ENCODE assay signal across 16 mouse cellular contexts in genomic region chr11:95959152-95959551, GRCm38 (mm10). TPM values are rescaled to one million over a fixed set of nuclear protein-coding genes. Genes with fewer than 3 reads are reported as not detected.
DNase-seq lines count a peak whose midpoint lies in the region; ATAC-seq and TF ChIP-seq lines count a peak whose summit lies in the region.
"Had no signal": no experiment of that assay in that cellular context is flagged by ENCODE, and none has a peak within 500 bp of the region (broad histone marks: within the 10 kb centered on the region; RNA-seq: fewer than 3 reads in every experiment).

No protein-coding gene starts in this region.

- H3K4me1 ChIP-seq in kidney, adult 2 months (ENCODE audit: control insufficient read depth, insufficient read depth, low read length) = no peaks in the 10 kb centered on the region
- no peaks in the 10 kb centered on the region for H3K4me1 ChIP-seq in midbrain, postnatal 0 days (ENCODE audit: insufficient read depth, low read length)
- no peaks in the 10 kb centered on the region for H3K4me1 ChIP-seq in midbrain, embryonic 16.5 days (ENCODE audit: control insufficient read depth, insufficient read depth, low read length)
- H3K4me1 ChIP-seq: embryonic facial prominence, embryonic 13.5 days; forebrain, embryonic 15.5 days; intestine, embryonic 15.5 days had no signal

- no peak overlapping the region for H3K4me3 ChIP-seq in kidney, adult 2 months (ENCODE audit: insufficient read depth, low read depth, low read length)
- no peak overlapping the region for H3K4me3 ChIP-seq in midbrain, postnatal 0 days (ENCODE audit: low read depth, low read length)
- no peak overlapping the region for H3K4me3 ChIP-seq in midbrain, embryonic 16.5 days (ENCODE audit: low read depth, low read length)
- H3K4me3 ChIP-seq: embryonic facial prominence, embryonic 13.5 days; forebrain, embryonic 15.5 days; intestine, embryonic 15.5 days had no signal

- no peak overlapping the region for H3K4me2 ChIP-seq in midbrain, postnatal 0 days (ENCODE audit: low read depth, low read length, poor library complexity, severe bottlenecking)
- H3K4me2 ChIP-seq in midbrain, embryonic 16.5 days (ENCODE audit: low read length) = no peak overlapping the region
- H3K4me2 ChIP-seq: embryonic facial prominence, embryonic 13.5 days; forebrain, embryonic 15.5 days; intestine, embryonic 15.5 days had no signal

- peak; percentile 31; the same call in 1 of the 2 replicates for TF ChIP-seq CTCF in kidney, adult 2 months (conservative IDR thresholded peaks at IDR 0.05; ENCODE audit: insufficient read depth, insufficient read length, low read depth, low read length)
- peak; percentile 11; the same call in 1 of the 2 replicates for TF ChIP-seq CTCF in midbrain, postnatal 0 days (IDR thresholded peaks at IDR 0.05)

- H3K9ac ChIP-seq in midbrain, postnatal 0 days (replicated peaks; ENCODE audit: low read length, poor library complexity, severe bottlenecking) = no peak overlapping the region
- no peak overlapping the region for H3K9ac ChIP-seq in midbrain, embryonic 16.5 days (ENCODE audit: low read depth, low read length)
- H3K9ac ChIP-seq: embryonic facial prominence, embryonic 13.5 days; forebrain, embryonic 15.5 days; intestine, embryonic 15.5 days had no signal

- no peak for TF ChIP-seq POLR2A in kidney, adult 2 months (IDR thresholded peaks at IDR 0.05; ENCODE audit: low read depth, low read length)

- 79% methylated on average over 6 of the region's 6 CpGs for WGBS in kidney, adult 2 months
- WGBS in midbrain, postnatal 0 days = 66% methylated on average over 6 of the region's 6 CpGs
- WGBS in midbrain, embryonic 16.5 days = 69% methylated on average over 6 of the region's 6 CpGs

- H3K27me3 ChIP-seq in kidney, adult 2 months (replicated peaks; ENCODE audit: control insufficient read depth, insufficient read depth, low read length) = no peaks in the 10 kb centered on the region
- H3K27me3 ChIP-seq in midbrain, postnatal 0 days (ENCODE audit: insufficient read depth, low read length) = no peaks in the 10 kb centered on the region
- no peaks in the 10 kb centered on the region for H3K27me3 ChIP-seq in midbrain, embryonic 16.5 days (ENCODE audit: control insufficient read depth, insufficient read depth, low read depth, low read length)
- H3K27me3 ChIP-seq: embryonic facial prominence, embryonic 13.5 days; forebrain, embryonic 15.5 days; intestine, embryonic 15.5 days had no signal

- no peak for ATAC-seq in midbrain, postnatal 0 days (ENCODE audit: low FRiP score)
- no peak for ATAC-seq in midbrain, embryonic 16.5 days
- no peak for ATAC-seq in megakaryocyte, adult 5-6 weeks (ENCODE audit: poor library complexity, severe bottlenecking)
- ATAC-seq: forebrain, embryonic 15.5 days; intestine, embryonic 15.5 days had no signal

- no peaks in the 10 kb centered on the region for H3K9me3 ChIP-seq in midbrain, postnatal 0 days (ENCODE audit: low read length)
- no peaks in the 10 kb centered on the region for H3K9me3 ChIP-seq in midbrain, embryonic 16.5 days (replicated peaks; ENCODE audit: control insufficient read depth, low read length, poor library complexity, severe bottlenecking)
- H3K9me3 ChIP-seq: embryonic facial prominence, embryonic 13.5 days; forebrain, embryonic 15.5 days; intestine, embryonic 15.5 days had no signal

- no peak overlapping the region for H3K27ac ChIP-seq in kidney, adult 2 months (ENCODE audit: insufficient read depth, low read depth, low read length)
- no peak overlapping the region for H3K27ac ChIP-seq in midbrain, postnatal 0 days (ENCODE audit: low read depth, low read length)
- no peak overlapping the region for H3K27ac ChIP-seq in midbrain, embryonic 16.5 days (ENCODE audit: low read length)
- H3K27ac ChIP-seq: embryonic facial prominence, embryonic 13.5 days; forebrain, embryonic 15.5 days; intestine, embryonic 15.5 days had no signal

- H3K36me3 ChIP-seq in kidney, adult 2 months (ENCODE audit: control insufficient read depth, insufficient read depth, low read length) = no peaks in the 10 kb centered on the region
- no peaks in the 10 kb centered on the region for H3K36me3 ChIP-seq in midbrain, postnatal 0 days (ENCODE audit: insufficient read depth, low read length)
- H3K36me3 ChIP-seq in midbrain, embryonic 16.5 days (ENCODE audit: control insufficient read depth, insufficient read depth, low read length) = no peaks in the 10 kb centered on the region

- no peak for DNase-seq in kidney, adult 2 months
- DNase-seq in kidney, adult 11 months = no peak
- no peak for DNase-seq in midbrain, postnatal 0 days (ENCODE audit: low spot score)
- peak; percentile 73 for DNase-seq in ZHBTc4 (ENCODE audit: low read depth, low spot score)
- DNase-seq in thymus, postnatal 4 days = peak; percentile 57
- DNase-seq: cerebellum, postnatal 14 days; heart, postnatal 36 days; layer of hippocampus, adult 9-11 months had no signal

RNA-seq across cellular contexts. Expression of gene B4galnt2, which starts 44.5 kb away (rescaled TPM):
- polyA plus RNA-seq in kidney, adult 2 months (2012; rRNA removed) = 0.19 and 0.38 TPM in 2 replicates
- total RNA-seq in midbrain, postnatal 0 days (2014; rRNA removed) = not detected in 2 replicates
- polyA plus RNA-seq in midbrain, postnatal 0 days (2015; fragmentation: Nextera tagmentation; extraction: Ambion mirVana) = not detected in 2 replicates
- not detected in 2 replicates for polyA plus RNA-seq in midbrain, embryonic 16.5 days (2015; fragmentation: Nextera tagmentation; extraction: Ambion mirVana)
- not detected in 2 replicates for total RNA-seq in megakaryocyte, adult 5-6 weeks (2015)
- total RNA-seq in megakaryocyte, adult 5-6 weeks (2017) = not detected in 2 replicates
- total RNA-seq: granulocyte monocyte progenitor cell, adult 5-6 weeks; heart, postnatal 36 days had no signal
- polyA plus RNA-seq: forebrain, embryonic 15.5 days; limb, embryonic 14.5 days; neural tube, embryonic 14.5 days had no signal

RNA-seq across cellular contexts. Expression of gene Igf2bp1, which starts 46.6 kb away (rescaled TPM):
- polyA plus RNA-seq in kidney, adult 2 months (2012; rRNA removed) = 1.0 and 1.1 TPM in 2 replicates
- total RNA-seq in midbrain, postnatal 0 days (2014; rRNA removed) = 2.2 and 3.2 TPM in 2 replicates
- 1.2 and 1.3 TPM in 2 replicates for polyA plus RNA-seq in midbrain, postnatal 0 days (2015; fragmentation: Nextera tagmentation; extraction: Ambion mirVana)
- polyA plus RNA-seq in midbrain, embryonic 16.5 days (2015; fragmentation: Nextera tagmentation; extraction: Ambion mirVana) = 6.2 and 9.5 TPM in 2 replicates
- not detected in 2 replicates for total RNA-seq in megakaryocyte, adult 5-6 weeks (2015)
- not detected in 2 replicates for total RNA-seq in megakaryocyte, adult 5-6 weeks (2017)

Comparison
In these comparisons a context has a peak if more than half of its experiments do, and no peak if none do; other contexts are left out.
1. DNase-seq: peak in ZHBTc4 (single experiment) and thymus, postnatal 4 days (single experiment); none in kidney, adult 2 months (single experiment), kidney, adult 11 months (single experiment) and midbrain, postnatal 0 days (single experiment).